Mouse (Mus musculus): ENCODE results near the gene Tpk1.

GRCm38 (mm10) chr6:43408949-43409348 lies 257.1 kb downstream of the Tpk1 start:
- TF ChIP-seq CTCF (IDR thresholded peaks at IDR 0.05; ENCODE audit: control insufficient read depth, insufficient read depth, low read length) (no peak), POLR2A (IDR thresholded peaks at IDR 0.05; ENCODE audit: borderline replicate concordance, control insufficient read depth, low read depth, low read length) (no peak)
